Mouse (Mus musculus): ENCODE measurements around the gene Il5. TPM values are rescaled to one million over a fixed set of nuclear protein-coding genes. Genes with fewer than 3 reads are reported as not detected.
"Not testable (repeated sequence)": the region's sequence is repeated elsewhere in the genome, so short reads cannot be mapped to it uniquely, and the experiment has no call there.

The Il5 gene
- total RNA-seq, 2 experiments from 2014 or later: not detected

- no peak for DNase-seq (ENCODE audit: low spot score in 2 of 2)
Measured at GRCm38 (mm10) chr11:53742353-53742752, 21.8 kb downstream of the Il5 start.

GRCm38 (mm10) chr11:53745260-53745659 is 24.7 kb downstream of the Il5 start:
- no peak for DNase-seq (ENCODE audit: low spot score in 2 of 2)

- DNase-seq (ENCODE audit: low spot score in 2 of 2): no peak
Measured at GRCm38 (mm10) chr11:53747985-53748384, 27.4 kb downstream of the Il5 start.

GRCm38 (mm10) chr11:53748614-53749013 is 28.0 kb downstream of the Il5 start:
- no peak for DNase-seq (ENCODE audit: low spot score in 2 of 2)

GRCm38 (mm10) chr11:53749306-53749705 is 28.7 kb downstream of the Il5 start:
- DNase-seq (ENCODE audit: low spot score in 2 of 2): no peak

GRCm38 (mm10) chr11:53749716-53750352 is 29.2 kb downstream of the Il5 start:
- no peak for DNase-seq (ENCODE audit: low spot score in 2 of 2)

- DNase-seq (ENCODE audit: low spot score in 2 of 2): no peak
Measured at GRCm38 (mm10) chr11:53755011-53755595, 34.5 kb downstream of the Il5 start.

- no peak for DNase-seq (ENCODE audit: low spot score in 2 of 2)
Measured at GRCm38 (mm10) chr11:53757612-53758011, 37.0 kb downstream of the Il5 start.

- DNase-seq (ENCODE audit: low spot score in 2 of 2): not testable (repeated sequence)
Measured at GRCm38 (mm10) chr11:53758033-53758432, 37.4 kb downstream of the Il5 start.

GRCm38 (mm10) chr11:53758791-53759351 is 38.3 kb downstream of the Il5 start:
- peak in 1 of 2 experiments; percentile 32 for DNase-seq (ENCODE audit: low spot score in 2 of 2)

GRCm38 (mm10) chr11:53759545-53760406 is 39.2 kb downstream of the Il5 start:
- no peak for DNase-seq (ENCODE audit: low spot score in 2 of 2)

GRCm38 (mm10) chr11:53761284-53761683 is 40.7 kb downstream of the Il5 start:
- no peak for DNase-seq (ENCODE audit: low spot score in 2 of 2)

- peak; percentile 53 to 71 for DNase-seq (ENCODE audit: low spot score in 2 of 2)
Measured at GRCm38 (mm10) chr11:53761822-53762221, 41.2 kb downstream of the Il5 start.

- DNase-seq (ENCODE audit: low spot score in 2 of 2): no peak
Measured at GRCm38 (mm10) chr11:53762426-53762825, 41.8 kb downstream of the Il5 start.

GRCm38 (mm10) chr11:53762827-53763495 is 42.4 kb downstream of the Il5 start:
- peak; percentile 70 to 84 for DNase-seq (ENCODE audit: low spot score in 2 of 2)

- DNase-seq (ENCODE audit: low spot score in 2 of 2): peak; percentile 85 to 93
Measured at GRCm38 (mm10) chr11:53763496-53764140, 43.0 kb downstream of the Il5 start.

GRCm38 (mm10) chr11:53764581-53764980 is 44.0 kb downstream of the Il5 start:
- no peak for DNase-seq (ENCODE audit: low spot score in 2 of 2)

- DNase-seq (ENCODE audit: low spot score in 2 of 2): peak in 1 of 2 experiments; percentile 8
Measured at GRCm38 (mm10) chr11:53768422-53769184, 48.0 kb downstream of the Il5 start.

GRCm38 (mm10) chr11:53769185-53769576 is 48.6 kb downstream of the Il5 start:
- DNase-seq (ENCODE audit: low spot score in 2 of 2): no peak

GRCm38 (mm10) chr11:53769760-53770124 is 49.1 kb downstream of the Il5 start, which contains the start of gene Irf1:
Gene Irf1 (plus strand): TSS chr11:53770014.
- peak; percentile 89 to 94 for DNase-seq (ENCODE audit: low spot score in 2 of 2)

Measured in gastrocnemius, postnatal 4 days (tissue).